Mouse (Mus musculus) embryonic stem cell, embryonic (primary cell): ENCODE measurements around the gene Bcas3.

Experiments used
- CTCF ChIA-PET, 4 experiments: fragments of 300-600 bp in 2 of 4; fragments of 350-600 bp in 2 of 4; sonication (Branson Sonifier 250); formaldehyde crosslinking; loops; one replicate each; lab custom pipeline; 2022; ENCODE audit warnings: inconsistent platforms in 2 of 4; lab: Charles Lee
- POLR2A ChIA-PET, 4 experiments: fragments of 300-600 bp in 2 of 4; fragments of 350-600 bp in 2 of 4; sonication (Branson Sonifier 250); formaldehyde crosslinking; loops; one replicate each; lab custom pipeline; 2022; ENCODE audit warnings: antibody characterized with exemption in 4 of 4, inconsistent platforms in 1 of 4; lab: Charles Lee

Gene Bcas3

DNA sequence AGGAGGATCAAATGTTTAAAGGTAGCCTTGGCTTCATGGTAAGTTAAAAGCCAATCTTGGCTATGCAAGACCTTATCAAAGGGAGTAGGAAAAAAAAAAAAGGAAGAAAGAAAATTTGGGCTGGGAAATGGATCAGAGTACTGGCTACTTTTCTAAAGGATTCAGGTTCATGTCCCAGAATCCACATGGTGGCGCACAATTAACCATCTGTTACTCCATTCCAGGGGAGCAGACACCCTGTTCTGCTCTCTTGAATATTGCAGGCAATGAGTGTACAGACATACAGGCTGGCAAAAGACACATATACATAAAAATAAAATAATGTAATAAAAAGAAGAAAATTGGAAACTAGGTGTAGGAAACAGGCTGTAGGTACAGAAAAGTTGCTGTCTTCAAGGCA lies 61.5 kb downstream of the Bcas3 start:
- POLR2A ChIA-PET, result interaction anchor here in 1 of 4 experiments (0.5 to 0.6 kb wide), 2 partner anchors 29 to 339 kb away, joined by 4 to 6 read pairs; no protein-coding TSS in a partner anchor
- CTCF ChIA-PET, result interaction anchor here in 1 of 4 experiments (0.7 kb wide), 1 partner anchor 155 kb away, joined by 3 read pairs; no protein-coding TSS in a partner anchor

DNA sequence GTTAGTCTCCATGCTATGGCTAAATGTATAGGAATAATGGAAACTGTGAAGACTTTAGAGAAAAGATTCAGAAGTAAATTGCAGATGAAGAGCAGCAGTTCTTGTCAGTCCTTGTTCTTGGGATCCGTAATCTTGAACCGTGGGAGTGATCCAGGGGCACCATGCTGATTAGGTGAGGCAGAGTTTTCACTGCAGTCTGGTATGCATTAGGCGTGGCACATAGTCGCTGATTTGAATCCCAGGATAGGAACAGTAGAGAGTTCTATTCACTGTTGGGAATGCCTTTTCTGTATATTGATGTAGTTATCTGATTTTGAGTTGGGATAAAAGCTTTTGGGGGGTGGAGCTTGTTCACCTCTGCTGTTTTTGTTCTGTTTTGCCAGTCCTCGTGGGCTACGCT lies 74.4 kb downstream of the Bcas3 start:
- POLR2A ChIA-PET, result interaction anchor here in 1 of 4 experiments (0.7 kb wide), 1 partner anchor 12 kb away, joined by 3 read pairs; no protein-coding TSS in a partner anchor
- CTCF ChIA-PET, result no interaction called here

DNA sequence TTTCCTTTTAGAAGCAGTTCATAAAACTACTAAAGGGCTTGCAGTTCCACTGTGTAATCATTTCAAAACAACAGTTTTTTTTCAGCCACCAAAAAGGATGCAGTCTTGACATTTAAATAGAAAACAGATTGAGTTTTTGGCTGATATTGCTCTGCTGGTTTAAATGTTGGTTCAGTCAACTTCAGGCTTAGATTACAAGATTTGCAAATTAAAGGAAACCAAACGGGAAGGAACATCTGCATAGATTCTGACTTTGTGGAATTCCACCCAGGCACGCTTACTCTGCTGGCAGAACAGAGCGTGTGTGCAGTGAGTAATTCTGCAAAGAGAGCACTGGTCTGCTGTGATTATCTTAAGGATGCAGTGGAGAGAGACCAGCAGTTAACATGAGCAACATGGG lies 75.3 kb downstream of the Bcas3 start:
- CTCF ChIA-PET, result no interaction called here

DNA sequence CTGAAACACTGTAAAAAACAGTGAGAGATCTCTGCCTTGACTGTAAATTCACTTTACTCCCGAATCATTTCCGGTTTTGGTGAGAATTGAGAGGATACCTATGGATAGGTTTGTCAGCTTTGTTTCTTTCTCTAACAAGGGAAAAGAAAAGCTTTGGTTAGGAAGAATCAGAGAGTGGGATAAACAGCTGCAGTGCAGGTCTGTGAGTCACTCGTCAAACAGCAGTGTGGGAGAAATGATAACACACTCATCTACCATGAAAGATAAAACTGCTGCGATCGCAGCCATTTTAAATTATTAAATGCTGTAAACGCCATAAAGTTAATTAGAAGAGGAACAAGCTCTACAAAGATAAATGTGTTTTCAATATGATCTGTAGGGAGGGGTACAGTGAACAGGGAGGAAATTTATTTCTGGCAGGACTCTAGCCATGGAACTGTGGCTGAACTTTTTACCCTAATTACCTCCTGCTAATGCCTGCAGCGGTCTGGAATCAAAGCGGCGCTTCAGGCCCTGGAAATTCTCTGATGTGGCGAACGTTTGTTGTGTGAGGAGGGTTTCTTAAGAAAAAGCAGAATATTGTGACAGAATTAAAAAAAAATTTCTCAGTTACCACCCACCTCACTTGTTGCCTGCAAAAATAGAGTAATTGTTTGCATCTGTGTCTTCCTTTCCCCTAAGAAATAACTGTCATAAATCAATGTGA lies 77.9 kb downstream of the Bcas3 start:
- POLR2A ChIA-PET, result interaction anchor here in 1 of 4 experiments (0.6 to 1.3 kb wide), 2 partner anchors 156 to 179 kb away, joined by 3 read pairs; no protein-coding TSS in a partner anchor
- CTCF ChIA-PET, result no interaction called here

More for the DNA sequence above, 75.3 kb downstream of the Bcas3 start:
- POLR2A ChIA-PET, result interaction anchor here in 1 of 4 experiments (0.7 kb wide), 1 partner anchor 12 kb away, joined by 3 read pairs; no protein-coding TSS in a partner anchor

DNA sequence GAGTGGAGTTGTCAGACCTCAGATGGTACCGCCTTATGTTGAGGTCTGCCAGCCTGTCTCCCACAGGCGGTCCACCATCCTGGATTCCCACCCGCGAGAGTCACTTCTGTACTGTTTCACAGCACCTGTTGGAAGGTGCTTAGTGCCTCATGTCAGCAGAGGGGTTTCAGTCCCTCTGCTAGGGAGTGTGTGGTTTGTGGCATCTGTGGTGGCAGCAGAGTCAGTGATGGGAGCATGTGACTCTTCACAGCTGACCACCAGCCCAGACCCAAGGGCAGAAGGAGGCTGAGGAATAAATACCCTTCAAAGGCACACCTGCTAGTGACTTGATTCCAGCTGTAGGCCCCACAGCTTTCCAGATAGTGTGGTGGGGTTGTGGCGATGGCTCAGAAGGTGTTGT lies 94.4 kb downstream of the Bcas3 start:
- CTCF ChIA-PET, result no interaction called here
- POLR2A ChIA-PET, result no interaction called here

DNA sequence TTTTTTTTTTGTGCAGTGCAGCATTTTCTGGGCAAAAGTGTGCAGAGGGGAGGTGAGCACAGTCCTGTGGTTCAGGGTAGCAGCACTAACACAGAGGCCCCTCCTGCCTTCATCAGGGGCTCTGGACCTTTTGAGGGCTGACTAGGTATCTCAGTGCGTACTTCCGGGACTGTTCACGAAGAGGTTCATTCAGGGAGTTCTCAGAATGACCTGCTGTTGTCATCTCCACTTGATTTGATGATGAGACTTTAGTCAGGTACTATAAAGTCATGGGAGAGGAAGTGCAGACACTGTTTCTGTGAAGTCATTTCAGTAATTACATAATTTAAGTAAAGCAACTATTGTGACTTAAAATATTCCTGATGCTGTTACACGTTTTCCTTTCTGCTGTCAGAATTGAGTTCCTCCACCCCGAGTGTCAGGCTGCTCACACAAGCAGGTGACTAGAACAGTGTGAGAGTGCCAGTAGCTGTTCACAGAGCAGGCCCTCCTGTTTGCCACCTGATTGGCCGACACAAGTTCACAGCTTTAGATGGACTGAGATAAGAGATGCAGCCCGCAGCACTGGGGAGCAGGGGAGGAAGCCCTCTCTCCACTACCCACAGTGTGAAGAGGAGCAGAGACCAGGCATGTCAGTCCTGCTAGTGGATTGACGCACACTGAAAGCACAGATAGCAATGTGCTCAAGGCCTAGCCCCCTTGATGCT lies 100.8 kb downstream of the Bcas3 start:
- ChIA-PET CTCF (no interaction called here), POLR2A (no interaction called here)

DNA sequence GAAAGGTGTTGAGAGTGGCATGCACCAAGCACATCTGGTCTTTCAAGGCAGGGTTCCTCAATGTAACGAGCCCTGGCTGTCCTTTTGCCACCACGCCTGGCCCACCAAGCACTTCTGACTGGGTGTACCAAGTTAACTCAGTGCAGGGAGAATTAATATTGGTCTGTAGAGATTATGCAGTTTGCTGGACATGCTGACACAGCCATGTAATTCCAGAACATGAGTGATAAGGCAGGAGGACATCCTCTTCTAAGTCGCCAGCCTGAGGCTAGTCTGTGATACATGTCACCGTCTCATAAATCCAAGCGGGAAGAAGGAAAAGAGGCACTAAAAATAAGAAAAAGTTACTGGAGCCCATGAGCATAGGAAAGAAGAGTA lies 101.3 kb downstream of the Bcas3 start:
- CTCF ChIA-PET, result no interaction called here

DNA sequence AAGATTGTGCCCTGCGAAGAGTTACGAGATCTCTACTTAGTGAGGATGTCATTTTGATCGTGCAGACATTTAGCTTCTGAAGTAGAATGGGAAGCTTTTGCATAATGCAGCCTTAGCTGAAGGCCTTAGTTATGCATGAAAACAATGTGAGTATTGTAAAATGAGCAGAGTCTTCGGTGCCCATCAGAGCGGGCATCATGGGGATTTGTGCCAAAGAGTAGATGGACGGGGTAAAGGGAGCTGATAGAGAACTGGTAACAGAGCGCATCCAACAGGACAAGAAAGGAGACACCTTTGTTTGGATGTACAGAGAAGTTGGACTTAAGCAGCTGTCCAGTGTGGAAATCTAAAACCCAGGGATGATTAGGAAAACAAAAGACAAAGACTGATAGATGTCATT lies 108.6 kb downstream of the Bcas3 start:
- ChIA-PET CTCF (interaction anchor here in 2 of 4 experiments (0.6 to 1.0 kb wide), 3 partner anchors 43 to 777 kb away, joined by 3 read pairs; no protein-coding TSS in a partner anchor), POLR2A (interaction anchor here in 2 of 4 experiments (1.0 to 1.4 kb wide), 2 partner anchors 12 to 64 kb away, joined by 3 to 4 read pairs; no protein-coding TSS in a partner anchor)

More for the DNA sequence above, 101.3 kb downstream of the Bcas3 start:
- POLR2A ChIA-PET, result no interaction called here

DNA sequence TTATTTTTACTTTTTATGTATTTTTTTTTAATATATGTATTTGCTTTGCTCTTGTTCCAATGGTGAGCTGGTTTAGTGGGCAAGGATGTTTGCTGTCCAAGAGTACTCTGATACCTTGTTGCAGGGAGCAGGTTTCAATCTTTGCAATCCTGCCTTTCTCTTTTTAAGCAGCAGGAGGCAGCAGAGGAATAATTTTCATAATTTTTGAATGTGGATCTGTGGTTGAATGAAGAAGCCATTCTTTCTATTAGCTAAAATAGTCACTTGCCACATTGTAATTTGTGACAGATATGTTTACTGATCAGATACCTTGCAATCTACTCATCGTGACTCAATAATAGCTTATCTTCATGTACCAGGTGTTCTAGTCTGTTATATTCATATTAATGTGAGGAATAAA lies 116.6 kb downstream of the Bcas3 start:
- CTCF ChIA-PET, result interaction anchor here in 1 of 4 experiments (0.8 kb wide), 1 partner anchor 27 kb away, joined by 3 read pairs; no protein-coding TSS in a partner anchor
- POLR2A ChIA-PET, result interaction anchor here in 1 of 4 experiments (0.9 kb wide), 1 partner anchor 54 kb away, joined by 3 read pairs; no protein-coding TSS in a partner anchor

DNA sequence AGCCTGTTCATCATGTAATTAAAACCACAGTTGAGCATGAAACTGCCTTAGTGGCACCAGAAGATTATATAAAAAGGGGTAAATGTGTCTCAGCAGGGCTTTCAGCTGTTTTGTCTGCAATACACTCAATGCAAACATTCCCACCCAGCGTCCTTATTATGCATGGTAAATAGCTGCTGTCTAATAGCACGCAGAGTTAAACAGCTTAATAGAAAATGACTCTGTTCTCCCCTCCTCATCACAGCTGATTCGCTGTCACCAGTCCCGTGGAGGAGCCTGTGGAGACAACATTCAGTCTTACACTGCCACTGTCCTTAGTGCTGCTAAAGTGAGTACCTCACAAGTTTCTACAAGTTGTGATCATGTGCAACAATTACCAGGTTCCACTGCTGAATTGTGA lies 117.5 kb downstream of the Bcas3 start:
- CTCF ChIA-PET, result no interaction called here
- POLR2A ChIA-PET, result interaction anchor here in 1 of 4 experiments (0.6 kb wide), 1 partner anchor 15 kb away, joined by 3 read pairs; no protein-coding TSS in a partner anchor

DNA sequence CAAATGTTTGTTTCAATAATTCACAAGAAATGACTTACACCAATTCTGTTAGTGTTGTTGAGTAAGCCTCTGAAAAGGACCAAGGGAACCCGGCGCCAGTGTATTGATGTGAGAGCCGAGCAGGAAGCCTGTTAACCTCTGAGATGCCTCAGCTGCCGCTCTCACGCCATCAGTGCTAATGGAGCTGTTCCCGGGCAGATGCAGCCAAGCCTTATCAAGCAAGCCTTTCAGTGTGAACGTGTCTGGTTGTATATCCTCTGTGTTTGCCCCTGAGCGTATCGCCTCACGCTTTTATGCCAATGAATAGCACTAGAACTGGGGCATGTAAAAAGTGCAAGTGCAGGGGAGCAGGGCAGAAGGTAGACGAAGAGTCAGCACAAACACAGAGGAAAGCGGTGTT lies 121.4 kb downstream of the Bcas3 start:
- POLR2A ChIA-PET, result interaction anchor here in 1 of 4 experiments (1.4 kb wide), 1 partner anchor 12 kb away, joined by 3 read pairs; no protein-coding TSS in a partner anchor
- CTCF ChIA-PET, result interaction anchor here in 1 of 4 experiments (0.6 kb wide), 1 partner anchor 176 kb away, joined by 7 read pairs; no protein-coding TSS in a partner anchor

DNA sequence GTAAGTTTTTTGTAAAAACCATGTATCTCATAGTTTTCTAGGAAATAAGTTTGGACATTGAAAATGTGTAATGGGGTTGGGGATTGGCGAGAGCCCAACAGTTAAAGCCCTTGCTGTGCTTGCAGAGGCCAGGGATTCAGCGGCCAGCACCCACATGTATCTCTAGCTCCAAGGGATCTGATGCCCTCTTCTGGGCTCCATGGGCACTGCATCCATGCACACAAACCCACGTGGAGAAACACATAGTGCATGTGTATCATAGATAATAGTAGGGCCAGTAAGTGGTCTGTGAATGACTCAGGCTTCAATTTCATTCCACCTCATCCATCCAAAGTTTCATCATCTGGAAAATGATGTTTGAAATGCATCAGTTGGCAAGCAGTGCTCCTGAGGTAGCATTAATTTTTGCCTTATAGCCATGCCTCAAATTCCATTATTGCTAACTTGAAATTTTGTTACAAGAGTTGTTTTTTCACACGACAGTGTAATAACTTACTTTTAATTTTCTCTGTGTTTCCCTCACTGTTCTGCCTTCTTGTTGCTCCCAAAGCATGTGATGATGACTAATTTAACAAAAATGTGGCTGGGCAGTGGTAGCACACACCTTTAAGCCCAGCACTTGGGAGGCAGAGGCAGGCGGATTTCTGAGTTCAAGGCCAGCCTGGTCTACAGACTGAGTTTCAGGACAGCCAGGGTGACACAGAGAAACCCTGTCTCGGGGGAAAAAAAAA lies 129.9 kb downstream of the Bcas3 start:
- POLR2A ChIA-PET, result no interaction called here

DNA sequence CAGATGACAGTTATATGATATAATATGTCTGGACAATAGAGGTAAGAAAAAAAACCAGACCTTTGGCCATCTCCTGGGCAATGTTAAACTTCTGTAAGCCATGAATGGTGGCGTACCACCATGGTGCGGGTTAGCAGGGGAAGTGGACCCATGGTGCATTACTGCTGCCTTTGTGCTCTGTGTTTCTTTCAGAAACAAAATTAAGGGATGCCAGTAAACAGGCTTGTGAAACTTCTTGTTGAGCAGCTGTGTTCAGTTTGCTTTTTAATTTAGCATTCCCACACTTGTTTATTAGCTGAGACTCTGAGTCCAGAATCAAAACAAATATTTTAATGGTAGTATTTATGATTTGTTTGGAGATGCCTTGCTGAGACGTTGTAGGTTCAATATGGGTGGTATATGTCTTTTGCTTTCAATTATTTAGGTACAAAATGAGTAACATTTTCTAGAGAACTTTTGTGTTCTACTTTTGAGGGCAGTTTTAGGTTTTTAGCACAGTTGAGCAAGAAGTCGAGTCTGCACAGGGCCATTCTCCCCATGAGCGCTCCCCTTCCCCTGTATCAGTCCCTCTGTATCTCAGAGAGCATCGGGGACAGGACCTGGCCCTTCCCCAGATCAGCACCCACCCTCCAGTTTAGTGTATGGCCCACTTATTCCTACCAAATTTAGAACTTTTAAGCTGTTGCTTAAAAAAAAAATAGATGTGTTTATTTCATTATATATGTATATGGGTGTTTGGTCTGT lies 132.4 kb downstream of the Bcas3 start:
- ChIA-PET CTCF (no interaction called here), POLR2A (interaction anchor here in 1 of 4 experiments (0.7 kb wide), 1 partner anchor 217 kb away, joined by 3 read pairs; no protein-coding TSS in a partner anchor)

More for the DNA sequence above, 129.9 kb downstream of the Bcas3 start:
- CTCF ChIA-PET, result interaction anchor here in 3 of 4 experiments (0.6 to 1.9 kb wide), 14 partner anchors 90 to 368 kb away, joined by 3 to 17 read pairs (median 3); partner anchors contain the start of genes 1700125H20Rik (in 1 of the 3) and Gm11444 (in 1 of the 3)

DNA sequence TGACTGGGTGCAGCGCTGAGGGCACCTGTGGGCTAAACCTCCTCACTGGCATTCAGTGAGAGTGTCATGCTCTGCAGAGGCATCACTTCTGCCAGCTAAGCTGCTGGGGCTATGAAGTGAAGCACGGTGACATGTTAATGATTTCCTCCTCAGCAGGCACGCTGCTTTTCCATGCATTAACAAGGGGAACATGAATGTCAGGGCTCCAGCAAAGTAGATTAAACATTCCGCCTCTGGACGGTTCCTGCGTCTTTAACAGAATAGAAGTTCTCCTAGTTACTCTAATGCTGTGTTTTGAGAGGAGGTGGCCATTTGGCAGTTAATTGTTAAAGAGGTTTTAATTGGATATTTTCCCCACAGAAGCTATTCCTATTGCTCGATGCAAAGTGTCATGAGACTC lies 134.5 kb downstream of the Bcas3 start:
- CTCF ChIA-PET, result no interaction called here
- POLR2A ChIA-PET, result no interaction called here

DNA sequence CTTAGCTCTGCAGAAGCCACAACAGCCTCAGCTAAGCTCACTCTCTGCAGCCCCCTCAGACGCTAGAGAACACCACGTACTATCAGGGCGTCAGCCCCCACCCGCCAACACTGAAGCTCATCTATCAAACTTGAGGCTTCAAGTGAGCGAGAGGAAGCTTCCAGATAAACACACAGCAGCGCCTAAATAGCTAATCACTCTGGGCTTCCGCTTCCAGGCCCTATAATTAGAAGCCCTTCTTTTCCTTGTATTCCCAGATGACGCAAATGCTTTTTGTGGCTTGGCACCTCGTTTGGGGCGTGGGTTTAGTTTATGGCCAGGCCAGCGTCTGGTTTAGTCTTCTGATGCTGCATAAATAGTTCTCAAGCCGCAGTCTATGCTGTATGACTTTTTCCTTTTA lies 139.3 kb downstream of the Bcas3 start:
- ChIA-PET CTCF (interaction anchor here in 3 of 4 experiments (0.6 to 1.0 kb wide), 3 partner anchors 117 to 1627 kb away, joined by 3 read pairs; partner anchors contain the start of gene 1700125H20Rik (in 1 of the 3)), POLR2A (no interaction called here)

DNA sequence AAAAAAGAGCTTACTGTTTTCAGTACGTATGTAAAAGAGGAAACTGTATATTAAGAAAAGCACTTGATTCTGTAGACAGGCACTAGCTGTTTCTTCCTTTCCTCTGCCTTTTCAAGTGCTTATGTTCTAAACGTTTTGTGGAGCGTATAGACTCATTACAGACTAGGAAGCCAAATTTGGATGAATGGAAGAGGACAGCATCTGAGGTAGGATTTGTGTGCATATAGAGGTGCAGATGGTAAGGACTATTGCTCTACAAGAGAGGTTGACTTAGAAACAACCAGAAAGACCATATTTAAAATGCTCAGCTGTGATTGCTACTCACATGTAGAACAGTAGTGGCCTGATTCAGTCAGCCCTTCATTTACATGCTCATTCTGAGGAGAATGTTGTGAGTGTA lies 139.7 kb downstream of the Bcas3 start:
- ChIA-PET CTCF (interaction anchor here in 2 of 4 experiments (0.7 to 1.0 kb wide), 2 partner anchors 117 to 323 kb away, joined by 3 read pairs; partner anchors contain the start of gene 1700125H20Rik (in 1 of the 2)), POLR2A (interaction anchor here in 1 of 4 experiments (0.5 kb wide), 1 partner anchor 36 kb away, joined by 3 read pairs; no protein-coding TSS in a partner anchor)

DNA sequence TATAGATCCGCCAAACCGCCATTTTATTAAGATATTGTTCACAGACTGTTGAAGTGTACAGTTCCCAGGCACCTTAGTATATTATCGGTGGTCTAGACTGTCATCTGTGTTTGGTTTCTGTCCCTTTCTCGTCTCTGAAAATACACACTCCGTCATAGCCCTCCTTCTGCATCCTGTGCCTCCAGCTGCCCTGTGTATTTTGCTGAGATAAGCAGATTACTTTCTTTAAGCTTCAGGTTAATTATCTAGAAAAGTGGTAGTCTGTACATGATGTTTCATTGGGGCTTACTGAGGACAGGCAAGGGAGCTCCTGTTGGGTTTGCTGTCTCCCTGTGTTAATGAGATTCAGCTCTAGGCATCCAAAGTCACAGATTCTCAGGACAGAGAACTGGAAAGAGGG lies 146.6 kb downstream of the Bcas3 start:
- POLR2A ChIA-PET, result no interaction called here
- CTCF ChIA-PET, result interaction anchor here in 1 of 4 experiments (0.5 kb wide), 1 partner anchor 351 kb away, joined by 7 read pairs; no protein-coding TSS in a partner anchor
